Mouse (Mus musculus) intestine, postnatal 0 days (tissue): ENCODE data around the gene Bhlha15. TPM values are rescaled to one million over a fixed set of nuclear protein-coding genes. Genes with fewer than 3 reads are reported as not detected.

Experiments
- ATAC-seq: fragments of 200-750 bp; cut with Nextera tagmentation; 2 replicates; pipeline ENCODE4 v1.8.0; 2017; ENCODE audit warnings: mild to moderate bottlenecking, moderate TSS enrichment, moderate library complexity
- H3K27ac ChIP-seq: fragments of 300-500 bp; sonication (generic); 2 replicates; pipeline ENCODE4 v1.5.1; 2014; ENCODE audit warnings: mild to moderate bottlenecking, low read depth, low read length, moderate library complexity
- H3K27me3 ChIP-seq: fragments of 300-500 bp; sonication (generic); replicated peaks from 2 replicates; pipeline ENCODE4 v1.6.1; 2014; ENCODE audit warnings: low read length, mixed read lengths; ENCODE audit not compliant: control insufficient read depth, insufficient read depth
- H3K36me3 ChIP-seq: fragments of 300-500 bp; sonication (generic); 2 replicates; pipeline ENCODE4 v1.6.1; 2014; ENCODE audit warnings: mild to moderate bottlenecking, moderate library complexity; ENCODE audit not compliant: control insufficient read depth, insufficient read depth
- H3K4me1 ChIP-seq: fragments of 300-500 bp; sonication (generic); replicated peaks from 2 replicates; pipeline ENCODE4 v1.6.1; 2014; ENCODE audit warnings: antibody characterized with exemption, low read length, mixed read lengths; ENCODE audit not compliant: control insufficient read depth, insufficient read depth
- H3K4me2 ChIP-seq: fragments of 300-500 bp; sonication (generic); replicated peaks from 2 replicates; pipeline ENCODE4 v1.6.1; 2014; ENCODE audit warnings: low read depth, mild to moderate bottlenecking, moderate library complexity
- H3K4me3 ChIP-seq: fragments of 300-500 bp; sonication (generic); 2 replicates; pipeline ENCODE4 v1.5.1; 2014; ENCODE audit warnings: low read depth, low read length
- H3K9ac ChIP-seq: fragments of 300-500 bp; sonication (generic); 2 replicates; pipeline ENCODE4 v1.6.1; 2014; ENCODE audit warnings: mild to moderate bottlenecking, low read depth, low read length
- H3K9me3 ChIP-seq: fragments of 300-500 bp; sonication (generic); 2 replicates; pipeline ENCODE4 v1.6.1; 2016; ENCODE audit warnings: mixed run types; ENCODE audit not compliant: control insufficient read depth
- CTCF ChIP-seq: sonication (generic); IDR thresholded peaks from 2 replicates; pipeline ENCODE4 v1.5.1; 2016; ENCODE audit warnings: low read depth, mild to moderate bottlenecking, control low read depth, antibody characterized with exemption, moderate library complexity
- WGBS: fragments of 180-500 bp; shearing (Covaris S2); extraction: QIAGEN DNeasy Blood & Tissue Kit; methylation state at CpG from one replicate; pipeline ENCODE4 v1.1.7; 2014; 5-methylcytosine and 5-hydroxymethylcytosine counted together
- polyA plus RNA-seq: library from polyadenylated mRNA; unstranded; fragments of >200 nt; fragmentation: Nextera tagmentation; extraction: Ambion mirVana; gene quantifications from 2 replicates; pipeline ENCODE4 v1.2.1, GENCODE M21; 2015

Bhlha15 gene
- polyA plus RNA-seq, 1 experiment from 2014 or later: 0.16 TPM

DNA sequence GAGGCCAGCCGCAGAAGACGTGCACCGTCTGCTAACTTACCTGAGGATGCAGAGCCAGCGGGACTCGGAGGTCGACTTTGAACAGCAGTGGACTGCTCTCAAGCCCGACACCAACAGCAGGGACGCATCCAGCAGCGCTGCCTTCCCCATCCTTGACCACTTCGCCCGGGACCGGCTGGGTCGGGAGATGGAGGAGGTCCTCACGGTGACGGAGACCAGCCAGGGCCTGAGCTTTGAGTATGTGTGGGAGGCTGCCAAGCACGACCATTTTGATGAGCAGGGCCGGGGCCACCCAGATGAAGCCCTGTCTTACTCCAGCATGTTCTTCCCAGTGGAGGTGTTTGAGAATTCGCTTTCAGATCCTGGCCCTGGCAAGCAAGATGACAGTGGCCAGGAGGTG is 16.4 kb upstream of the Bhlha15 start:
- Histone ChIP-seq H3K9me3 (no peaks in the 10 kb centered on the region), H3K4me2 (no peak overlapping the region), H3K4me1 (no peaks in the 10 kb centered on the region), H3K27ac (no peak overlapping the region), H3K4me3 (no peak overlapping the region), H3K9ac (no peak overlapping the region), H3K27me3 (no peaks in the 10 kb centered on the region), H3K36me3 (peaks cover 72% of the 10 kb centered on the region)
- no peak for ATAC-seq
- TF ChIP-seq CTCF: no peak
- 96% methylated on average over 18 of the region's 18 CpGs for WGBS

DNA sequence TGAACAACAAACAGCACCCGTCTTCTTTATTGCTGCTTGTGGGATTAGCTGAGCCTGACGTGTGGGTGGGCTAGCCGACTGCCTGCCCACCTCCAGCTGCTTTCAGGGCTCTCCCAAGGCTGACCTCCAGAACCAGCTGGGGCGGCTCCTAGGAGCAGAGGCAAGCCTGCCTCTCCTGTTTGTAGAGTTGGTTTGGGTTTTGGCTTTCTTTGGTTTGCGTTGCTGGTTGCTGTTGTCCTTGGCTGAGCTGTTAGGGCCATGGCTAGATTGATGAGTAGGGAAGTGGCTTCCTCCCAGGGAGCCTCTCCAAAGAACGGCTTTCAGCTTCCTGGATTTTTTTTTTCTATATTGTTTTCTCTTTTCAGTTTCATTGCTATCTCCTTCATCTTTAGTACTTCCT is 11.9 kb upstream of the Bhlha15 start:
- Histone ChIP-seq H3K9ac (no peak overlapping the region), H3K9me3 (no peaks in the 10 kb centered on the region), H3K36me3 (peaks cover 47% of the 10 kb centered on the region), H3K4me1 (no peaks in the 10 kb centered on the region), H3K4me2 (no peak overlapping the region), H3K27ac (no peak overlapping the region), H3K4me3 (no peak overlapping the region), H3K27me3 (no peaks in the 10 kb centered on the region)
- no peak for TF ChIP-seq CTCF
- ATAC-seq: no peak
- WGBS: 26% methylated on average over 6 of the region's 6 CpGs

DNA sequence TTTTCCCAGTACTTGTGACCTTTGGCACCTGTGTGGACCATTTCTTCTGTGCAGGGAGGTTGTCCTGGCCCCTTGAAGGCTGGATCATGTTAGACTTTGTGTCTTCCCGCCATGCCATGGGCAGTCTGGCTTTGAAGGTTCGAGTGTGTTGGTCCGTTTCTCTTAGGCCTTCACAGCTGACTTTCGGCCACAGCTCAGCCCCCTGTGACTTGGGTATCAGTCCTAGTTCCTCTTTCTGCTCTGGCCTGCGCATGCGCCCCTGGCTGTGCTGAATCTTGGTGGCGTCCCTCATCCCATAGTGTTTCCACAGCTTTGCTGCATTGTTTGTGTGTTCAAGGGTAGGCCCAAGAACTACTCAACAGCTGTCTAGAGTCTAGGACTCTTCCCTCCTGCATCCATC is 8.8 kb upstream of the Bhlha15 start:
- no peak overlapping the region for H3K27ac ChIP-seq
- no peak for TF ChIP-seq CTCF
- H3K4me3 ChIP-seq: no peak overlapping the region
- ATAC-seq: no peak
- no peak overlapping the region for H3K9ac ChIP-seq
- no peaks in the 10 kb centered on the region for H3K27me3 ChIP-seq
- peaks cover 45% of the 10 kb centered on the region for H3K36me3 ChIP-seq
- no peaks in the 10 kb centered on the region for H3K4me1 ChIP-seq
- no peak overlapping the region for H3K4me2 ChIP-seq
- H3K9me3 ChIP-seq: no peaks in the 10 kb centered on the region
- WGBS: 86% methylated on average over 7 of the region's 7 CpGs

DNA sequence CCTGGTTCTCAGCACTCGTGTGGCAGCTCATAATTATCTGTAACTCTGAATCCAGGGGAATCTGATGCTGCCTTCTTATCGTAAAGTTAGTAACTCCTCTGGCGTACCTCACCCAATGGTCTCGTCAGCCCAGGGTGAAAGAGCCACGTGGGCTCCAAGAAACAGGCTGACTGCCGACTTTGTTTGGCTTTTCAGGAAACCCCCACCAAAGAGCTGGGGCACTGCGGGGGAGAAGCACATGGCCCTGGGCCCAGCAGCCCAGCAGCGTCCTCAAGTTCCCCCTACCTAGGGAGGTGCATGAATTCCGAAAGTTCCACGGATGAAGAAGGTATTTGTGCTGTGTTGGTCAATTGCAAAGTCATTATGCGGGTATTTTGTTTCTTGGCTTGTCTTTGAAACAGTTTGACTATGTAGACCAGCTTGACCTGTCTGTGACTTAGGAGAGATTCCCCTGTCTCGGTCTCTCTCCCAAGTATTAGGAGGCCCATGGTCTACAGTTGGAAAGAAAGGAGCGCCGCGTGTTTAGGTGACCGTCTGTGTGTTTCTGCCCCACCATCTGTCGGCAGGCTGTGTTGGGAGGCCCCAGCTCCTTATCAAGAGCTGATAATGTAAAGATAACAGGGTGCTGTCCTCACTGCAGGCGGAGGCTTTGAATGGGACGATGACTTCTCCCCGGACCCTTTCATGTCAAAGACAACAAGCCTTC is 7.4 kb upstream of the Bhlha15 start:
- peak overlapping the region; percentile 17; the same call in 1 of the 2 replicates for H3K4me2 ChIP-seq
- peak; percentile 49; the same call in 1 of the 2 replicates for ATAC-seq

DNA sequence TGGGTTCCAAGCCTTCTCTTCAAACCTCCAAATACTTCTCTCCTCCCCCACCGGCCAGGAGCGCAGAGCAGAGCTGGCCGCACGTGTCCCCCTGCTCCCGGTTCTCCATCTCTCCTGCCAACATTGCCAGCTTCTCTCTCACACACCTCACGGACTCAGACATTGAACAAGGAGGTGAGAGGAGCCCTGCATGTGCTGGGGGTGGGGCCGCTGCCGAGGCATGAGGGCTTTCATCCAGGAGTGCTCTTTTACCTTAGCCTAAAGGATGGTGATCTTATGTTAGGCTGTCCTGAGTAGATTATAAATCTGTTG is 6.9 kb upstream of the Bhlha15 start:
- Histone ChIP-seq H3K4me1 (no peaks in the 10 kb centered on the region), H3K9me3 (no peaks in the 10 kb centered on the region), H3K4me3 (no peak overlapping the region), H3K9ac (no peak overlapping the region), H3K27me3 (no peaks in the 10 kb centered on the region), H3K4me2 (peak overlapping the region; percentile 17; the same call in 1 of the 2 replicates), H3K27ac (no peak overlapping the region), H3K36me3 (peaks cover 44% of the 10 kb centered on the region)
- ATAC-seq: 0 out of 2 replicates have a peak, but pooled peaks have one; percentile 10
- no peak for TF ChIP-seq CTCF
- 28% methylated on average over 8 of the region's 8 CpGs for WGBS

More for the DNA sequence above, 7.4 kb upstream of the Bhlha15 start:
- H3K9me3 ChIP-seq: no peaks in the 10 kb centered on the region
- no peaks in the 10 kb centered on the region for H3K27me3 ChIP-seq
- TF ChIP-seq CTCF: no peak
- peaks cover 44% of the 10 kb centered on the region for H3K36me3 ChIP-seq
- WGBS: 39% methylated on average over 20 of the region's 20 CpGs
- H3K4me1 ChIP-seq: no peaks in the 10 kb centered on the region
- H3K27ac ChIP-seq: peak overlapping the region; percentile 28; the same call in 1 of the 2 replicates
- H3K9ac ChIP-seq: no peak overlapping the region
- no peak overlapping the region for H3K4me3 ChIP-seq

DNA sequence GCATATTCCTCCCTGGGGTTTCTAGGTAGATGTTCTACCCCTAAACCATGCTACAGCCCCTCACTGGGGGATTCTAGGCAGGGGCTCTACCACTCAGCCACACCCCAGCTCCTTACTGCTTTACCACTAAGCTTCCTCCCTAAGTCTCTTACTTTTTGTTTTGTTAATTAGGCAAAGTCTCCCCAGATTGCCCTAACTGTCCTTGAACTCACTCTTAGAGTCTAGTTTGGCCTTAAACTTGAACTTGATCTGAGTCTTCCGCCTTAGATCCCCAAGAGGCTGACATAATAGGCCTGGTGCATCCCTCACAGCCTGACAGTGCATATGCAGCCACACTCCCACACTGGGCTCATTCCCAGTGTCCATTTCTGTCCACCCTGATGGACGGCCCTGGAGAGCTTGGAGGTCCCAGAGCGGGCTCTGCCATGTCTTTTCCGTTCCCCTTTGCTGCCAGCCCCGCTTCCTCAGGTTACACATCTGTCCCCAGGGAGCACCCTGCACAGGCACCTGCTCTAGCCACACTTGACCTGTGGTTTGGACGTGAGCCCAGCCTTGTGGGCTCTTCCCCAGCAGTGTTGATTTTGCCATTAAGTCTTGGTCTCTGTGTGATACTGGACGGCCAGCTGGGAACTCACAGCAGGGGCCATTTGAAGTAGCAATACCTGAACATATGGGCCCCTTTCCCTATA is 6.3 kb upstream of the Bhlha15 start:
- no peak overlapping the region for H3K9ac ChIP-seq
- H3K27ac ChIP-seq: no peak overlapping the region
- ATAC-seq: no peak
- H3K9me3 ChIP-seq: no peaks in the 10 kb centered on the region
- no peak for TF ChIP-seq CTCF
- H3K36me3 ChIP-seq: peaks cover 44% of the 10 kb centered on the region
- 80% methylated on average over 7 of the region's 7 CpGs for WGBS
- H3K4me2 ChIP-seq: no peak overlapping the region
- no peak overlapping the region for H3K4me3 ChIP-seq
- no peaks in the 10 kb centered on the region for H3K27me3 ChIP-seq
- H3K4me1 ChIP-seq: no peaks in the 10 kb centered on the region
